Mouse (Mus musculus) ovary, adult 18-20 months (tissue): ENCODE measurements around the gene Jmjd8.
"Not testable (repeated sequence)": the region's sequence is repeated elsewhere in the genome, so short reads cannot be mapped to it uniquely, and the experiment has no call there.

Experiments used
- DNase-seq: peaks from one replicate; pipeline ENCODE4 v3.0.0; 2022; ENCODE audit warnings: low spot score, mixed read lengths

Gene Jmjd8

GRCm38 (mm10) chr17:25828712-25829557 is at the start of gene Jmjd8:
Gene Jmjd8 (plus strand): TSS chr17:25828867.
- DNase-seq = no peak

- DNase-seq = no peak
Observed at GRCm38 (mm10) chr17:25781339-25781738, 47.3 kb upstream of the Jmjd8 start.

GRCm38 (mm10) chr17:25783086-25783485 is 45.6 kb upstream of the Jmjd8 start:
- no peak for DNase-seq

- DNase-seq = no peak
Observed at GRCm38 (mm10) chr17:25783861-25784574, 44.6 kb upstream of the Jmjd8 start.

- peak; percentile 89 for DNase-seq
Observed at GRCm38 (mm10) chr17:25785281-25785745, 43.4 kb upstream of the Jmjd8 start, which contains the start of gene Haghl. Gene Haghl (minus strand): TSS chr17:25785673.

GRCm38 (mm10) chr17:25786280-25786679 is 42.4 kb upstream of the Jmjd8 start, which contains the start of gene Ccdc78:
Gene Ccdc78 (plus strand): TSS chr17:25786580.
- DNase-seq = no peak

GRCm38 (mm10) chr17:25786781-25787504 is 41.7 kb upstream of the Jmjd8 start:
- DNase-seq = no peak

GRCm38 (mm10) chr17:25791320-25791842 is 37.3 kb upstream of the Jmjd8 start:
- no peak for DNase-seq

GRCm38 (mm10) chr17:25791843-25792527 is 36.7 kb upstream of the Jmjd8 start:
- peak; percentile 66 for DNase-seq

GRCm38 (mm10) chr17:25792615-25793014 is 36.1 kb upstream of the Jmjd8 start, which contains the start of gene Fam173a:
Gene Fam173a (minus strand): TSS chr17:25792901.
- DNase-seq = peak; percentile 62

- DNase-seq = no peak
Observed at GRCm38 (mm10) chr17:25794197-25794596, 34.5 kb upstream of the Jmjd8 start.

GRCm38 (mm10) chr17:25794998-25795397 is 33.7 kb upstream of the Jmjd8 start:
- DNase-seq = no peak

GRCm38 (mm10) chr17:25795609-25796092 is 33.0 kb upstream of the Jmjd8 start, which contains the start of gene AC134908.4:
Gene AC134908.4 (minus strand): TSS chr17:25795659.
- DNase-seq = peak; percentile 42

GRCm38 (mm10) chr17:25796211-25796771 is 32.4 kb upstream of the Jmjd8 start:
- DNase-seq = no peak

GRCm38 (mm10) chr17:25796951-25797369 is 31.7 kb upstream of the Jmjd8 start, which contains the start of gene Metrn:
Gene Metrn (minus strand): TSS chr17:25797136.
- peak; percentile 79 for DNase-seq

GRCm38 (mm10) chr17:25801029-25801428 is 27.6 kb upstream of the Jmjd8 start:
- DNase-seq = no peak

GRCm38 (mm10) chr17:25802825-25803517 is 25.7 kb upstream of the Jmjd8 start:
- DNase-seq = no peak

- DNase-seq = no peak
Observed at GRCm38 (mm10) chr17:25806507-25806906, 22.2 kb upstream of the Jmjd8 start.

GRCm38 (mm10) chr17:25807452-25807851 is 21.2 kb upstream of the Jmjd8 start:
- DNase-seq = not testable (repeated sequence)

GRCm38 (mm10) chr17:25808028-25808427 is 20.6 kb upstream of the Jmjd8 start:
- no peak for DNase-seq
